Mouse (Mus musculus) NIH3T3 (cell line): ENCODE data around the gene Irf2bp1.

Source experiments
- DNase-seq: peaks from one replicate; pipeline ENCODE4 v3.0.0-alpha.2; 2012; ENCODE audit warnings: low read depth

The Irf2bp1 gene

GRCm38 (mm10) chr7:19001066-19001806 is 2.6 kb upstream of the Irf2bp1 start:
- no peak for DNase-seq

GRCm38 (mm10) chr7:19001807-19002085 is 2.1 kb upstream of the Irf2bp1 start:
- no peak for DNase-seq

- peak; percentile 54 for DNase-seq
Measured at GRCm38 (mm10) chr7:19002115-19002514, 1.7 kb upstream of the Irf2bp1 start.

- peak; percentile 93 for DNase-seq
Measured at GRCm38 (mm10) chr7:19002848-19003498, 871 bp upstream of the Irf2bp1 start.

- peak; percentile 71 for DNase-seq
Measured at GRCm38 (mm10) chr7:19004631-19005079, 811 bp downstream of the Irf2bp1 start.

- DNase-seq, result no peak
Measured at GRCm38 (mm10) chr7:19005417-19006121, 1.7 kb downstream of the Irf2bp1 start.

GRCm38 (mm10) chr7:19006476-19006875 is 2.6 kb downstream of the Irf2bp1 start:
- DNase-seq, result peak; percentile 94

- DNase-seq, result no peak
Measured at GRCm38 (mm10) chr7:19007026-19007977, 3.5 kb downstream of the Irf2bp1 start.

- DNase-seq, result no peak
Measured at GRCm38 (mm10) chr7:19010581-19010980, 6.7 kb downstream of the Irf2bp1 start.

GRCm38 (mm10) chr7:19012025-19012621 is 8.3 kb downstream of the Irf2bp1 start:
- DNase-seq, result no peak

GRCm38 (mm10) chr7:19012882-19013281 is 9.0 kb downstream of the Irf2bp1 start:
- no peak for DNase-seq

GRCm38 (mm10) chr7:19014452-19014851 is 10.6 kb downstream of the Irf2bp1 start:
- no peak for DNase-seq

GRCm38 (mm10) chr7:19016042-19016441 is 12.2 kb downstream of the Irf2bp1 start:
- DNase-seq, result no peak

- no peak for DNase-seq
Measured at GRCm38 (mm10) chr7:19017909-19018308, 14.1 kb downstream of the Irf2bp1 start.

GRCm38 (mm10) chr7:19021048-19021447 is 17.2 kb downstream of the Irf2bp1 start:
- DNase-seq, result no peak

GRCm38 (mm10) chr7:19022189-19022958 is 18.5 kb downstream of the Irf2bp1 start:
- no peak for DNase-seq

- DNase-seq, result peak; percentile 75
Measured at GRCm38 (mm10) chr7:19023357-19023814, 19.5 kb downstream of the Irf2bp1 start, which contains the start of gene Foxa3. Foxa3 (minus strand) TSS chr7:19023538.

GRCm38 (mm10) chr7:19024096-19024506 is 20.3 kb downstream of the Irf2bp1 start, which contains the start of gene Sympk:
Sympk (plus strand) TSS chr7:19024377.
- DNase-seq, result peak; percentile 98

GRCm38 (mm10) chr7:19024581-19025255 is 20.9 kb downstream of the Irf2bp1 start:
- peak; percentile 30 for DNase-seq

GRCm38 (mm10) chr7:19028067-19028466 is 24.2 kb downstream of the Irf2bp1 start:
- peak; percentile 70 for DNase-seq
